Comparison of ENCODE assay signal across 28 mouse cellular contexts in the genomic region with DNA sequence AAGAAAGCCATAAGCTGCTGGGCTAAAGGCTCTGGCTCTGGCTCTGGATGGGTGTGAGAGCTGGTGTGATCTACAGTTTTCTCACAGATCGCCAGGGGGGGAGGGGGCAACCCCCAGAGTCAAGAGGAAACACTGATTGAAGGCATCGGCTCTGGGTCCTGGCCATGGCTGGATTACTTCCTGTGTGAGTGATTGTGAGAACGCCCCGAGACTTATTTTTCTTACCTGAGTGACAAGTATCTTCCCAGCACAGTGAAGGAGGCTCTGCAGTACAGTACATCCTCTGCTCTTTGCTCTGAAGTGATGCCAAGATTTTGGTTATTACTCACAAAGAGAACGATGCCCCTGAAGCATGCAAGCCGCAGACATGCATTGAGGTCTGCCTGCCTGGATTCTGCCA. TPM values are rescaled to one million over a fixed set of nuclear protein-coding genes. Genes with fewer than 3 reads are reported as not detected.
DNase-seq lines count a peak whose midpoint lies in the region; ATAC-seq lines count a peak whose summit lies in the region.
"Had no signal": no experiment of that assay in that cellular context is flagged by ENCODE, and none has a peak within 500 bp of the region (broad histone marks: within the 10 kb centered on the region; RNA-seq: fewer than 3 reads in every experiment).

No protein-coding gene starts in this region.

- WGBS in kidney, embryonic 15.5 days: 36% methylated on average over 6 of the region's 6 CpGs
- WGBS in midbrain, embryonic 11.5 days: 78% methylated on average over 6 of the region's 6 CpGs

- H3K4me1 ChIP-seq in kidney, embryonic 15.5 days: peaks cover 5% of the 10 kb centered on the region; the same call in 1 of the 2 replicates
- no peaks in the 10 kb centered on the region for H3K4me1 ChIP-seq in midbrain, embryonic 11.5 days (ENCODE audit: control insufficient read depth, insufficient read depth, low read length)
- H3K4me1 ChIP-seq: limb, embryonic 15.5 days; liver, embryonic 15.5 days; midbrain, embryonic 15.5 days had no signal

- H3K4me3 ChIP-seq in kidney, embryonic 15.5 days (replicated peaks): no peak overlapping the region
- H3K4me3 ChIP-seq in midbrain, embryonic 11.5 days (ENCODE audit: low read depth, low read length): no peak overlapping the region
- H3K4me3 ChIP-seq: heart, adult 2 months; limb, embryonic 15.5 days; liver, embryonic 15.5 days; megakaryocyte, embryonic 14.5 days; midbrain, embryonic 15.5 days had no signal

- no peaks in the 10 kb centered on the region for H3K9me3 ChIP-seq in kidney, embryonic 15.5 days (replicated peaks)
- no peaks in the 10 kb centered on the region for H3K9me3 ChIP-seq in midbrain, embryonic 11.5 days (ENCODE audit: control insufficient read depth, low read length)
- H3K9me3 ChIP-seq: limb, embryonic 15.5 days; liver, embryonic 15.5 days; megakaryocyte, embryonic 14.5 days; midbrain, embryonic 15.5 days had no signal

- H3K27me3 ChIP-seq in kidney, embryonic 15.5 days: no peaks in the 10 kb centered on the region
- H3K27me3 ChIP-seq in midbrain, embryonic 11.5 days (ENCODE audit: control insufficient read depth, insufficient read depth, low read length): no peaks in the 10 kb centered on the region
- H3K27me3 ChIP-seq: limb, embryonic 15.5 days; liver, embryonic 15.5 days; megakaryocyte, embryonic 14.5 days; midbrain, embryonic 15.5 days had no signal

- 0 out of 2 replicates have a peak, but pooled peaks have one; percentile 9 for ATAC-seq in kidney, embryonic 15.5 days (replicated peaks; ENCODE audit: low FRiP score)
- peak; percentile 84 for ATAC-seq in CD4-positive, CD25-positive, alpha-beta regulatory T cell, adult 4 months
- peak; percentile 31 for ATAC-seq in megakaryocyte, adult 5-6 weeks (ENCODE audit: poor library complexity, severe bottlenecking)
- no peak for ATAC-seq in midbrain, embryonic 11.5 days (ENCODE audit: low FRiP score)
- ATAC-seq: hindbrain, embryonic 16.5 days; midbrain, embryonic 15.5 days had no signal

- no peak overlapping the region for H3K9ac ChIP-seq in kidney, embryonic 15.5 days
- no peak overlapping the region for H3K9ac ChIP-seq in midbrain, embryonic 11.5 days (ENCODE audit: low read length)
- H3K9ac ChIP-seq: limb, embryonic 15.5 days; liver, embryonic 15.5 days; midbrain, embryonic 15.5 days had no signal

- H3K36me3 ChIP-seq in kidney, embryonic 15.5 days: no peaks in the 10 kb centered on the region
- H3K36me3 ChIP-seq in midbrain, embryonic 11.5 days (ENCODE audit: control insufficient read depth, insufficient read depth, low read length): no peaks in the 10 kb centered on the region
- H3K36me3 ChIP-seq: limb, embryonic 15.5 days; liver, embryonic 15.5 days; midbrain, embryonic 15.5 days had no signal

- DNase-seq in adrenal gland, postnatal 10 days: peak; percentile 24
- DNase-seq in adrenal gland, adult 8-10 months: no peak
- no peak for DNase-seq in kidney, adult 11 months
- no peak for DNase-seq in left cerebral cortex, adult 18-20 months (ENCODE audit: low spot score in 2 of 2)
- no peak for DNase-seq in midbrain, embryonic 11.5 days (ENCODE audit: low spot score, missing footprints)
- DNase-seq: B cell, adult 2 months; cerebellum, adult 2 months; cerebellum, postnatal 36 days; gastrocnemius, postnatal 10 days; heart, adult 2 months; kidney, adult 9 months; lung, postnatal 10 days; retina, postnatal 1 day had no signal

- H3K27ac ChIP-seq in kidney, embryonic 15.5 days: no peak overlapping the region
- H3K27ac ChIP-seq in midbrain, embryonic 11.5 days (ENCODE audit: low read depth, low read length): no peak overlapping the region
- H3K27ac ChIP-seq: heart, adult 2 months; limb, embryonic 15.5 days; liver, embryonic 15.5 days; midbrain, embryonic 15.5 days; stomach, postnatal 0 days had no signal

- no peak overlapping the region for H3K4me2 ChIP-seq in kidney, embryonic 15.5 days
- no peak overlapping the region for H3K4me2 ChIP-seq in midbrain, embryonic 11.5 days
- H3K4me2 ChIP-seq: limb, embryonic 15.5 days; liver, embryonic 15.5 days; midbrain, embryonic 15.5 days had no signal

RNA-seq across cellular contexts. Expression of a gene that starts 17.1 kb away (rescaled TPM):
- total RNA-seq in adrenal gland, postnatal 10 days (2021): not detected
- not detected for total RNA-seq in adrenal gland, adult 8-10 months (2022)
- not detected in 2 replicates for polyA plus RNA-seq in kidney, embryonic 15.5 days (2015; fragmentation: Nextera tagmentation; extraction: Ambion mirVana)
- polyA plus RNA-seq in CD4-positive, CD25-positive, alpha-beta regulatory T cell, adult 4 months (2017; shearing (Covaris generic)): 10 to 100 TPM; 35.4 to 55.3 TPM
- 1.8 and 3.1 TPM in 2 replicates for total RNA-seq in megakaryocyte, adult 5-6 weeks (2015)
- 4.2 and 6.7 TPM in 2 replicates for total RNA-seq in megakaryocyte, adult 5-6 weeks (2017)
- total RNA-seq in left cerebral cortex, adult 18-20 months (2021): not detected
- 0.10 TPM in 1 of 2 replicates, not detected in the other for polyA plus RNA-seq in midbrain, embryonic 11.5 days (2014; fragmentation: Nextera tagmentation; extraction: Ambion mirVana)
- total RNA-seq: ES-E14; gastrocnemius, postnatal 10 days; heart, adult 2 months; hematopoietic stem cell, adult 5-6 weeks; layer of hippocampus, postnatal 14 days; left cerebral cortex, postnatal 25 days had no signal
- polyA plus RNA-seq: cerebellum, adult 2 months; forebrain, embryonic 11.5 days; heart, embryonic 14.5 days; hindbrain, embryonic 16.5 days; limb, embryonic 15.5 days; stomach, postnatal 0 days had no signal

RNA-seq across cellular contexts. Expression of a gene that starts 25.9 kb away (rescaled TPM):
- 10 to 100 TPM; 65.5 to 80.0 TPM for total RNA-seq in adrenal gland, postnatal 10 days (2021)
- 10 to 100 TPM; 47.0 to 70.2 (median 58.4) TPM for total RNA-seq in adrenal gland, adult 8-10 months (2022)
- polyA plus RNA-seq in kidney, embryonic 15.5 days (2015; fragmentation: Nextera tagmentation; extraction: Ambion mirVana): 108 and 111 TPM in 2 replicates
- polyA plus RNA-seq in CD4-positive, CD25-positive, alpha-beta regulatory T cell, adult 4 months (2017; shearing (Covaris generic)): 100 to 1,000 TPM; 201 to 243 TPM
- total RNA-seq in megakaryocyte, adult 5-6 weeks (2015): 65.0 and 74.3 TPM in 2 replicates
- 16.9 and 25.2 TPM in 2 replicates for total RNA-seq in megakaryocyte, adult 5-6 weeks (2017)
- 100 to 1,000 TPM in 1 of 2 experiments, 10 to 100 TPM in 1; 95.6 to 108 TPM for total RNA-seq in left cerebral cortex, adult 18-20 months (2021)
- polyA plus RNA-seq in midbrain, embryonic 11.5 days (2014; fragmentation: Nextera tagmentation; extraction: Ambion mirVana): 125 and 137 TPM in 2 replicates

RNA-seq across cellular contexts. Expression of a gene that starts 31.7 kb away (rescaled TPM):
- 10 to 100 TPM; 33.6 to 36.4 TPM for total RNA-seq in adrenal gland, postnatal 10 days (2021)
- total RNA-seq in adrenal gland, adult 8-10 months (2022): 10 to 100 TPM; 20.3 to 28.0 (median 21.7) TPM
- 38.0 and 39.1 TPM in 2 replicates for polyA plus RNA-seq in kidney, embryonic 15.5 days (2015; fragmentation: Nextera tagmentation; extraction: Ambion mirVana)
- polyA plus RNA-seq in CD4-positive, CD25-positive, alpha-beta regulatory T cell, adult 4 months (2017; shearing (Covaris generic)): 10 to 100 TPM; 48.3 to 55.6 TPM
- 36.6 and 50.8 TPM in 2 replicates for total RNA-seq in megakaryocyte, adult 5-6 weeks (2015)
- 17.7 and 25.5 TPM in 2 replicates for total RNA-seq in megakaryocyte, adult 5-6 weeks (2017)
- 10 to 100 TPM; 38.9 to 40.6 TPM for total RNA-seq in left cerebral cortex, adult 18-20 months (2021)
- 16.7 and 17.6 TPM in 2 replicates for polyA plus RNA-seq in midbrain, embryonic 11.5 days (2014; fragmentation: Nextera tagmentation; extraction: Ambion mirVana)
